Mouse (Mus musculus): ENCODE results near the gene Bcas1.

Bcas1 gene

DNA sequence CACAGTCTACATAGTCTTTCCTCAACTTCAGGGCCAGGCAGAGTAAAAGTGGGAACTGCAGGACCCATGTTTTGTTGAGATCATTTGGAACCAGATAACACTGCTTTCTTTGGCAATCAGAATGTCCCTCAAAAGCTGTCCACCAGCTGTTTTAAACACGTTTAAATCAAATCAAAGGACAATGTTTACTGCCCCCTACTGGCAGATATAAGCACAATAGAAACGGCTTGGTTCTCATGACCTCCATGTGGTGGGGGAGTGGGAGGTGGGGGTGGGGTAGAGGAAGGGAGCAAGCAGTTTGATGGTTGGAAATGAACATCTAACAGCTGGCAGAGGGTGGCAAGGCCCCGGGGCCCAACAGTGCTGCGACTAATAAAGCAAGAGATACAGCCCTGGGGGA, 5.7 kb downstream of the Bcas1 start:
- DNase-seq (ENCODE audit: extremely low read depth, insufficient read length, low spot score) = no peak

DNA sequence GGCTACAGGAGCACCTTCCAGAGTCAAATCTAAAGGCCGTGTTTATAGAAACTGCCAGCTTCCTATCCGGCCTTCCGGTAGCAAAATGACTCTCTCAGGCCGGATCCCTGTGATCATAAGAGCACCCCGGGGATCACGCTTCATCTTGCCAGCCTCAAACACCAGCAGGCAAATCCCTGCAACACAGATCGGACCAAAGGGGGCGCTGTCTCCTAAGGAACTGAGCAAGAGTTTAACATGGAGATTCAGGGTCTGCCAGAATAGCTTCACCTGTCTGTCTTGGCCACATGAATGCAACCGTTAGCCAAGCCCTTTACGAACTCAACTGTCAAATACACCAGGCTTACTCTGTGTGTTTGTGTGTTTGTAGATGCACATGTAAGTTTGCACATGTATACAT, 8.9 kb downstream of the Bcas1 start:
- DNase-seq (ENCODE audit: extremely low read depth, insufficient read length, low spot score) = no peak

DNA sequence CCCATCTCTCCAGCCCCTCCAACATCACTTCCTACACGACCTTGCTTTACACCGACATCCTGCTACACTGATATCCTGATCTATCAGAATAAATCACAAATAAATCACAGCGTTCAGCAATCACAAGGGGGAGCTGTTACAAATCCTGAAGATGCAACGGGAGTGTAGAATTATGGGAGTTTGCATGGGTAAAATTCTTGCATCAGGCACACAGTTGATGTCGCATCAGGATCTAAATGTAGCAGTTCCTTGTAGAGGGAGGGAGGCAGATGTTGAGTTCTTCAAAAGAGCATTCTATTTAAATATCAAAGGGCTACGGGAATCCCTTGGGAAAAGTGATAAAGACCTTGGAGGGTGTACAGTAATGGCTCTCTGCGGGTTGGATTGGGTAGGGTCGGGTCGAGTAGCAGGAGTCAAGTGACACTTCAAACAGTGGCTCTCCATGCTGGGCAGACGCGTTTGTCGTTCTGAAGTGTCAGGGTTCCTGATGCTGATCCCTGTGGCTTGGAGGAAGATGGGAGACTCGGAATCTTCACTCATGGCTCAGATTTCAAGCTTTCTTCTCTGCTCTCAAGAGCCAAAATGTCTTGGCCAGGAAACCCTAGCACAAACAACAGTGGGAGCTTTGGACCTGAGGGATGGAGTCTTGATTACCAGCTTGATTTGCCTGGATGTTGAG, 16.0 kb downstream of the Bcas1 start:
- no peak for DNase-seq (ENCODE audit: extremely low read depth, insufficient read length, low spot score)

DNA sequence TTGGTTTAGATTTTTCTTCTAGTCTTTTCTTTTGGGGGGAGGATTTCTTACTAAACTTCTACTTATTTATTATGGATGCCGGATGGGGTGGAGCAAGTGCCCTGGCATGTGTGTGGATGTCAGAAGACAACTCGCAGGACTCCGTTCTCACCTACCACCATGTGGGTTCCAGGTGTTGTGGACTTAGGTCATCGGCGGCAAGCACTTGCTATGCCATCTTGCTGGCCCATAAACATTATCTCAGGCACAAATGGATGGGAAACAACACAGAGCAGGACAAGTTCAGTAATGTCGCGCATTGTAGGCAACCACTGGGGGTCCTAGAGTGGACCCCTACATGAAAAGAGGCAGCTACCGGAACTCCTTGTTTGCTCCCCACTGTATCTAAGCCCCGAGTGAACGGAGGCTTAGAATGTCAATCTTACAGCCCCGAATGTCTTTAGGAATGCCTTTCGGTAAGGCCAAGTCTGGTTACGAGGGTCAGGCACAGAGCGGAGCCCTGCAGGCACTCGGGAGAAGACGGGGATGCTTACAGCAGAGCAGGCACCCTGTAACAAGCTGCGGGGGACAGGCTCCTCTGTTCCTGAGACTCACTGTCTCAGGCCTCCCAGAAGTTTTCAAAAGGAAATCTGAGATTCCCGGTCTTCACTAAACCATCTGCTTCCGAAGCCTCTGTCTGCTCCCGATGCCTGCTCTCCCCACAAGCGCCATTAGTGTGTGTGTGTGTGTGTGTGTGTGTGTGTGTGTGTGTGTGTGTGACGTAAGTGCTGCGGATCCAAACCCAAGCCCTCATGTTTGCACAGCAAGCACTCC, 16.8 kb downstream of the Bcas1 start:
- no peak for DNase-seq (ENCODE audit: extremely low read depth, insufficient read length, low spot score)

DNA sequence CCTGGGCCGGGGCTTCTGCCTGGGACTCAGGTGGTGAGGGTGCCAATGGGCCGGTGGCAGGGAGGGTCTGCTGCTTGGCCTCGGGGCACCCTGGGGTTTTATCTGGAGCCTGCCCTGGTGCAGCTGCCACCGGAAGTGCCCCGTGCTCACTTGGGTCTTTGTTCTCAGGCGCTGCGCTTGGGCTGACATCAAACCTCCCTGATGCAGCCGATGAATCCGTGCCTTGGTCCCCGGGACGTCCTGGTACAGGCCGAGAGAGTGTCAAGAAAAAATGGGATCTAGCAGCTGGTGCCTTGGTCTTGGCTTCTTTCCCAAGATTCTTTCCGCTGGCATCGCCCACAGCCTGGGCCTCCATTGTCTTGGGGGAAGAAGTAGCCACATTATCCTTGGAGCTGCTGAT, 21.2 kb downstream of the Bcas1 start:
- DNase-seq (ENCODE audit: extremely low read depth, insufficient read length, low spot score) = no peak

DNA sequence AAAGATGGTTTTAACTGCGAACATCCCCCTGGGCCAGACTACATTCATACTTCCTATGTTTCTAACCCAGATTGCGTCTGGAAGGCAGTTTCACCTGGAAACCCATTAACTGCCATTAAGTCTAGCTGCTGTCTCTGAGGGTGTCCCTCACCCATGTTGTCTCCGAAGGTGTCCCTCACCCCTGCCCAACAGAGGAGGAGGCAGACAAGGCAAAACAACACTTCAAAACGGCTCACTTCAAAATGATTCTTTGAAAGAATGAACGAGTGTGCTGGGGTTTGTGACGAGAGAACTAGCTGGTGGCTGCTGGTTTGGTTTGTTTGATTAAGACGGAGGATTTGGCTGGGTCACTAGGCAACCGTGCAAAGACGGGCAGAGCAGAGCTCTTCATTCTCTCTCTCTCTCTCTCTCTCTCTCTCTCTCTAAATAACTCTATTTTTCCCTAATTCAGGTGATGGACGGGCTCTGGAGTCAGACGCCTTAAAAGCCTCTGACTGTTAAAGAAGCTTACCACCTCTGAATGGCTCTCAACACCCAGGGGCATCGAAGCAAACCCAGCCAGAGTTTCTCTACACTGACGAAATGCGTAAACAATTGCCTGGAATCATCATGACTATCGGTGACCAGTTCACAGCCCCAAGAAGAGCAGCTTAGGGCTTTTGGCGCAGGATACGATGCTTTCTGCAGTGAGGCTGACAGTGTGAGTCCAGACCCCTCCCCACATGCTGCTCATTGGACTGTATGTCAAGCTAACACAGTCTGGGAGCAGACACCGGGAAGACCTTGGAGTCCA, 22.7 kb downstream of the Bcas1 start:
- no peak for DNase-seq (ENCODE audit: extremely low read depth, insufficient read length, low spot score)

DNA sequence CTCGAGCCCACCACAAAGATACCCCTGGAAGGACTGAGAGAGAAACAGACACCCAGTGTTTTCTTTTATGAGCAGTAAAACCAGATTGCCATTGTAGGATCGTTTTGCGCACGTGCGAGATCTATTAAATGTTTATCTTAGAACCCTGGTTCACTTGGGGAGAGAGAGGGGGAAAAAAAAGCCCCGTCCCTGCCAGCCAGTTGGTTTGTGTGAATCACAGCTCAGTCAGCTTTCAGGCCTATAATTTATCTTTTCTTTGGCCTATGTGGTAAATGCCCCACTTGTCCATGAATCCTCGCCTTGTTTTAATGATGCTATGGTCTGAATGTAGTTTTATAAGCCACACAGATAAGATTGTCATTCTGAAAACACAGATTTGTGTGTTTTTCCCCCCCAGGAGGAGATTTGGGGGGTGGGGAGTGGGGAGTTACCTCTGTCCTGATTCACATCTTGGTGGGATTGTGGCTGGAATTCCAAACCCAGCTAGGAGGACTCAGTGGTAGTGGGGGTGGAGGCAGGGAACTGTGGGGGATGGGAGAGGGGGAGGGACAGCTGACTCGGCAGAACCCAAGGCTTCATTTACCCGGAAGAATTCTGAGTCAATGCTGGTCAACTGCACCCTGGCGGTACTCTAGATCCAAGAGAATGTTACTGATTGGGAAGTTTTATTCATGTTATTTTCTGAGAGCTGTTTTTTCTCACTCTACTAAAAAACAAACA, 23.8 kb downstream of the Bcas1 start:
- peak; percentile 21 for DNase-seq (ENCODE audit: extremely low read depth, insufficient read length, low spot score)

DNA sequence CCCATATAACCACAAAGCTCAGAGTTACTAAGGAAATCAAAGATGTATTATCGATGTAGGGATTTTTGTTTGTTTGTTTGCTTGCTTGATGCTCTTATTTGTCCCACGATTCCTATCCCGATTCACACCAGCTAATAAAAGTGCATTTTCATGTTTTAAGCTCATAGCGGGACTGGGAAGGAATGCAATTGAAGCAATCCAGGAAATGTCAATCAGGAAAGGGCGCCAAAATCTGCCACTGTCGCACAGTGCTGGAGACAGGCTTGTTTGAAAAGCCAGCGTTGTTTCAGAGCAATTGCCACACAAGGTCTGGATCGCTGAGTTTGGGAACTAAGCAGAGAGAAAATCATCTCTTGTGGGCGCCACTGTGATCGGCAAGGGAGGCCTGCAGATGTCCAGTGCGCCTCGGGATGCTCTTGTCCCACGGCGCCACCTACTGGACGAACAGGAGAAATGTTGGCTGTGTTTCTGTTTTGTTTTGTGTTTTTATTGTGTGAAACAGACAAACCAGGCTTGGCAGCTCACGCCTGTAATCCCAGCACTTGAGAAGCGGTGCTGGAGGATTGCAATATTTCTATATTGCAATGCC, 26.3 kb downstream of the Bcas1 start:
- DNase-seq (ENCODE audit: extremely low read depth, insufficient read length, low spot score) = peak; percentile 50

DNA sequence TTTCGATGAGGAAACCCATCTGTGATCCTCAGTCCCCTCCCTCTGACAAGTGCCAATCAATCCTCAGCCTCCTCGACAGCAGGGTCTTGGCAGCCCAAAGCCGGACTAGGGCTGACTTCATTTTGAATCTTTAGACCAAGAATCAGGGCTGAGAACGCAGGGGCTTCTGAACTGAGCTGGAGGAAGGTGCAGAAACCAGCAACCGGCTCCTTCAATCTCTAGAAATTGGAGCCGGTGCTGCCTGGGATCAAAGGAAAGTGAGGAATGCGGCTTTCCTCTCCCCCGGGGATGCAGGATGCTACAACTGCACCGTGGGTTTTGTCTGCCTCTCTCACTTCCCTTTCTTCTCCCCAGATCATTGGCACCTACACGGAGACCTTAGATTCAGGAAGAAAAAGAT, 27.0 kb downstream of the Bcas1 start:
- no peak for DNase-seq (ENCODE audit: extremely low read depth, insufficient read length, low spot score)

DNA sequence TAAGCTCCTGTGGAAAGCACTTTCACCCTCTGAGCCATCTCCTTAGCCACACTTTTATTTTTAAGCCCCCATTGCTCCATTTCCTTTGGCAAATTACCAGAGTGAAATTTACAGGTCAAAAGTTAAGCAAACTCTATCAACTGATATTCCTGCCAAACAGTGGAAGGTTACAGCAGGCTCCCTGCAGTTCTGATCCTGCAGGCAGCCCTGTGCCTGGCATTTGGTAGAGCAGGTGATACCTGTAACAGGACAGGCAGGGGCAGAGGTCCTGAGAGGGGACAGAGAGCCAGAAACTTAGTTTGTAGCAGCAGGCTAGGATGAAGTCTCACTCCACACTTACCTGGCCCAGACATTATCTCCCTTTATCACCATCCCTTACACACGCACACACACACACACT, 35.7 kb downstream of the Bcas1 start:
- DNase-seq (ENCODE audit: extremely low read depth, insufficient read length, low spot score) = no peak

DNA sequence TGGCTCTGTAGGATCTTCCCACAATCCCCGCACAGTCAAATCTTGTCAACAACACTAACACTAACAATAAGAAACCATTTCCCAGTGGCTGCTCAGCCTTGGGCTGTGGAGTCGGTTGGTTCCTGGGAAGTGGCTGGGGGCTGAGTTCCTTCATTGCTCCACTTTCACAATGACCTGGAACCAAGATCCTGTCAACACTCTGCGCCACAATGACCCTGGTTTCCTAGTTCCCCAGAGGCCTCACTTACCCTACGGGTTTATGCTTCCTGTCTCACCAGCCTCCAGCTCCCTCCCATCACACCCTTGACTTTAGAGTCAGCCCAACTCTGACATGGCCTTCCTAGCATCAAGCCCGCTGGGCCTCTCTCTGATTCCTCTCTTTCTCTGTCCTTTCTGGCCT, 39.3 kb downstream of the Bcas1 start:
- no peak for DNase-seq (ENCODE audit: extremely low read depth, insufficient read length, low spot score)

DNA sequence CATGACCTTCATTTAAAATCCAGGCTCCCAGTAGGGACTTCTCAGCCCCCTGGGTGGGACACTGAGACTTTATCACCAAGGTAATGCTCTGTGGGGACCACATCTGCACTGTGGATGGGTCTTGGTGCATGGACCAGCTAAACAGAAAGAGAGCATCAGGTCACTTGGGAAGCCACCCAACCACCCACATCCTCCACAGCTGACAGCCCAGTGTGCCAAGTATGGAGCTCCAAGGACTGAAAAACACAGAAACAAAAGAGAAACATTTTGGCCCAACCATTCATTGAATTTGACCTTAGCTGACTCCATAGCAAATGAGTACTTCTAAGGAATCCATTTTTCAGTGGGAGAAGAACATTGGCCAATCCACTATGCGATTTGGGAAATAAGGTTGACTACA, 42.1 kb downstream of the Bcas1 start:
- DNase-seq (ENCODE audit: extremely low read depth, insufficient read length, low spot score) = no peak

DNA sequence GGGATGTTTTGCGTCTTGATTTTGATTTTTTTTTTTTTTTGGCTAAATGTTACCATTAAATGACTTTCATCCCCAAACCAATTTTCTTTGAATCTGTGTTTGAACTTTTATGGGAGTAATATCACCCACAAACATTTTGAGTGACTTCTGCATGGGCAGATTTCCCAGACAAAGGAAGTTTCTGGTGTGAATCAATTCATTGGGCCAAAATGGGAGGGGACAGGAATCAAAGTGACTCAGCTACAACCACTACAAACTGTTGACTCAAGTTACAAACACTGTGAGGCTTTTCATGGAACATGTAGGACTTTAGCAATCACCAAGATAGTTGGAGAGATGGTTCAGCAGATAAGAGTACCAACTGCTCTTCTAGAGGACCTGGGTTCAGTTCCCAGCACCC, 42.9 kb downstream of the Bcas1 start:
- peak; percentile 39 for DNase-seq (ENCODE audit: extremely low read depth, insufficient read length, low spot score)

DNA sequence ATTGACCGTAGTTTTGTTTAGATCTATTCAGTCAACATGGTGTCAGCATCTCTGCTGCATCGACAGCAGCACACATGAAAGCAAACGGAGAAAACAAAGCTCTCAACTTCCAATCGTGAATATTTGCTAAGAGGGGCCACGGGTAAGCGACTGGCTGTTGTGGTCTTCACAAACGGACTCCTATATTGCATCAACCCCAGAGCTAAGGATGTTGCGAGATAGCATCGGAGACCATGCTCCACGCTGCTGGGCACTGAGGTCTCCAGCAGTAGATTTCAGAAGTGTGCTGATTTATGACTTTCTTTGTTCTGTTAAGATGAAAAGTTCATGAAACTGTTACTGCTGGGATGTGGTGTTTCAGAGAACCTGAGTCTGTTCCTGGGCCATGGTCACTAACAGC, 54.3 kb downstream of the Bcas1 start:
- no peak for DNase-seq (ENCODE audit: extremely low read depth, insufficient read length, low spot score)

DNA sequence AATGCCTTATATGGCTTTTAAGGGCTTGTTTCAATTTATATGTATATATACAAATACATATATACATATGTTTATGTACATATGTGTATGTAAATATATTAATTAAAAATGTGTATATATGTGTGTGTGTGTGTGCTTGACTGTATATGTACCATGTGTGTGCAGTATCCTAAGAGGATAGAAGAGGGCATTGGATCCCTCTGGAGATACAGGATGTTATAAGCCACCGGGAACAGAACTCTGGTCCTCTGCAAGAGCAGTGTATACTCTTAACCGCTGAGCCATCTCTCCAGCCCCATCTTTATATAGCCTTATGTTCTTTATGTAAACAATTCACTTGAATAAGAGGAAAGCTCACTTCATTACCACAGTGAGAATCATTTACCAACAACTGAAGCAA, 62.0 kb downstream of the Bcas1 start:
- DNase-seq (ENCODE audit: extremely low read depth, insufficient read length, low spot score) = no peak

DNA sequence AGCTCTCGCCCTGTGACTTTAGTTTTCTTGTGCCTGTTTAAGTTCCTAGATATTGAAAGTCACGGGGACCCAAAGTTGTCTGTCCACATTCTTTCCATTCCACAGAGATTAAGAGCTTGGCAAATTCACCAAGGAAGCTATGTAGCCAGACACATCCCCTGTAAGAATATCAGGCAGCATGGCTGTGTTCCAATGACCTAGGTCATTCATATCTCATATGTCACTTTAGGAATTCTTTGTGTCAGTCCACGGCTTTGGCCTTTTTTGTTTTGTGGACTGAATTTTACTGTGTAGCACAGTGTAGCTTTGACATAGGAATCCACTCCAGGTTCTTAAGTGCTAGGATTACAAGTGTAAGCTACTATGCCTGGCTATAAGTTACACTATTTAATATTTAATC, 62.4 kb downstream of the Bcas1 start:
- no peak for DNase-seq (ENCODE audit: extremely low read depth, insufficient read length, low spot score)

DNA sequence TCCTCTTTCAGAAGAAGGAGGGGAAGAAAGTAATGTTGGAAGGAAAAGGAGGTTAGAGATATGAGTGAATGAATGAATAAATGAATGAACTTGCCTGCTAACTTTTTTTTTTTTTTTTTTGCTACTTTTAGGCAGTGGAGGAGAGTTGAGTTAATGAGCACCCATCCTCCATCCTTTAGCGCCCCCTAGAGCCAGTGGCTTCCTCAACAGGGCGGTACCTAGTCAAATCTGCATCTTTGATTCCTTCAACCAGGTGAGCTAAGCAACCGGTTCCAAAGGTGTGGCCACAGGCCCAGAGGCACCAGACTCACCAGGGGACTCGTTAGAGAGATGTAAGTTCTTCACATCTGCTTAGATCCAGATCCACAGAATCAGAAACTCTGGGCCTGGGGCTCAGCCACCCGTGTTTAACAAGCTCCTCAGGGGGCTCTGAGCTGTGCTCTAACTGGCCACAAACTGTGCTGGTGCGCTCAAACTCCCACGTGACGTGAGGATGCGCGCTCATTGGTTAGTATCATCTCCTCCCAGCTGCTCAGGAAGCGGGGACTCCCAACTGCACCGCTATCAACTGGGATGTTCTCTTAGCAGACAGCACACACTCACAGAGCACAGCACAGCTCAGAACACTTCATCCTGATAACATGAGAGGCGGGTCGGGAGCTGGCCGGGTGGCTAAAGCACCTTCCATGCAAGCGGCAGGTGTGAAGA, 70.8 kb downstream of the Bcas1 start:
- no peak for DNase-seq (ENCODE audit: extremely low read depth, insufficient read length, low spot score)

DNA sequence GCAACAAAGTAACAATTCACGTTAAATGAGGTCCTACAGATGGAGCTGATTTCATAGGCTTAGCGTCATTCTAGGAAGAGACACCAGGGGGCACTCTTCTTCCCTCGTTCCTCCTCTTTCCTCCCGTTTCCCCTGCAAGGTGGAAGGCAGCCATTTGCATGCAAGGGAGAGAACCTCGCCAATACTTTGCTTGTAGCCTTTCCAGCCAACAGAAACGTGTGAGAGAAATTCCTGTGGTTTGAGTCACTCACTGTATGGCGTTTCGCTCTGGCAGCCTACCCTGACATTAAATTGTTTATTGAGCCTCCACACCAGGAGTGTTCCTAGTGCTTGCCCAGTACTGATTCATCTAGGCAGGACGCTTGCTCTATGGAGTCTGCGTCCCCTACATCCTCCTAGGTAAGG, 72.7 kb downstream of the Bcas1 start:
- peak; percentile 73 for DNase-seq (ENCODE audit: extremely low read depth, insufficient read length, low spot score)

DNA sequence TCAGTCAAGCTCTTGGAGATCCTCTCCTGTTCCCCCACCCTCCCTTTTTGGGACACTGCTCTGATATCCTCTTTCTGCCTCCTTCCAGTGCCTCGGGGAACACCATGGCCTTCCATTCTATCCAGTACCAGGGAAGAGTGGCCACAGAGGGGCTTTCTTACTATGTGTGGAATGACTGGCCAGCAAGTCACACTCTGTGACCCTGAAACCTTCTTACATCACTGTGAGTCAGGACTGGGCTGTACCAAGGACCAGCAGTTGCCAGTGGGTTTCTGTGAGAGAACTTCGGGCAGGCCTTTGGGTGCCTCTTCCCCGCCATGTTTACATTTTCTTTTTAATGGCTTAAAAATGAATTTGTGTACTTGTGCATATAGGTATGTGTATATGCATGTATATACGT, 75.4 kb downstream of the Bcas1 start:
- no peak for DNase-seq (ENCODE audit: extremely low read depth, insufficient read length, low spot score)

DNA sequence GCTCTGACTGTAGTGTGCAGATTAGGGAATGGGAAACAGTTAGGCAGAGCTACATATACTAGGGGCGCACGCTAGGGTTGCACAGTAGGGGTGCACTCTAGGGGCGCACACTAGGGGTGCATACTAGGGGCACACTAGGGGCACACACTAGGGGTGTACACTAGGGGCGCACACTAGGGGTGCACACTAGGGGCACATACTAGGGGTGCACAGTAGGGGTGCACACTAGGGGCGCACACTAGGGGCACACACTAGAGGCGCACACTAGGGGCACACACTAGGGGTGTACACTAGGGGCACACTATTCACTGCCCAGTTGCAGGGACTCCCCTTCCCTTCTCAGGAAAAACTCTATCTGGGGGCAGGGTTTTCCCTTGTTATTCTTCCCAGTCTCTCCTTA, 75.8 kb downstream of the Bcas1 start:
- DNase-seq (ENCODE audit: extremely low read depth, insufficient read length, low spot score) = no peak
